15 mouse cellular contexts compared by ENCODE assay signal in genomic region chr13:42285896-42286295, GRCm38 (mm10). TPM values are rescaled to one million over a fixed set of nuclear protein-coding genes. Genes with fewer than 3 reads are reported as not detected.
DNase-seq lines count a peak whose midpoint lies in the region; ATAC-seq lines count a peak whose summit lies in the region.
"Had no signal": no experiment of that assay in that cellular context is flagged by ENCODE, and none has a peak within 500 bp of the region (broad histone marks: within the 10 kb centered on the region; RNA-seq: fewer than 3 reads in every experiment).

No protein-coding gene starts in this region.

- DNase-seq in adrenal gland, postnatal 14 days: peak; percentile 51
- no peak for DNase-seq in adrenal gland, postnatal 4 days (ENCODE audit: low spot score in 2 of 2)
- peak; percentile 42 to 52 for DNase-seq in heart, adult 18-20 months
- no peak for DNase-seq in heart, adult 8-10 months (ENCODE audit: low spot score)
- peak; percentile 39 to 49 for DNase-seq in adrenal gland, postnatal 36 days
- DNase-seq in skeletal muscle tissue, adult 2 months (ENCODE audit: low read depth, low spot score): peak; percentile 51
- DNase-seq: cerebellum, postnatal 14 days; kidney, adult 11 months; layer of hippocampus, postnatal 36 days; lung, adult 18-20 months; spleen, adult 18-20 months; thymus, postnatal 14 days had no signal

- no peak for ATAC-seq in erythroid progenitor cell, adult 5-6 weeks (replicated peaks; ENCODE audit: low FRiP score, poor library complexity, severe bottlenecking)
- ATAC-seq: forebrain, embryonic 14.5 days; hindbrain, embryonic 16.5 days had no signal

RNA-seq across cellular contexts. Expression of gene Edn1, which starts 15.4 kb away (rescaled TPM):
- 1.6 and 1.9 TPM in 2 replicates for total RNA-seq in adrenal gland, postnatal 14 days (2021)
- total RNA-seq in adrenal gland, postnatal 4 days (2021): 1 to 10 TPM; 1.4 TPM
- 1 to 10 TPM; 2.4 to 3.3 TPM for total RNA-seq in heart, adult 18-20 months (2021)
- total RNA-seq in heart, adult 8-10 months (2022): 1 to 10 TPM; 3.3 to 6.3 (median 3.8) TPM
- total RNA-seq in adrenal gland, postnatal 36 days (2021): 1 to 10 TPM; 1.3 to 2.5 TPM
- total RNA-seq in erythroid progenitor cell, adult 5-6 weeks (2015; ENCODE audit: low replicate concordance): not detected in 2 replicates
- not detected in 2 replicates for total RNA-seq in erythroid progenitor cell, adult 5-6 weeks (2017; ENCODE audit: low replicate concordance)

Comparison
In these comparisons a context has a peak if more than half of its experiments do, and no peak if none do; other contexts are left out.
1. DNase-seq: peak in adrenal gland, postnatal 14 days (single experiment), heart, adult 18-20 months (2 of 2), adrenal gland, postnatal 36 days (2 of 2) and skeletal muscle tissue, adult 2 months (single experiment); none in adrenal gland, postnatal 4 days (0 of 2) and heart, adult 8-10 months (single experiment).